ENCODE assay signal across 8 mouse cellular contexts in the genomic region with DNA sequence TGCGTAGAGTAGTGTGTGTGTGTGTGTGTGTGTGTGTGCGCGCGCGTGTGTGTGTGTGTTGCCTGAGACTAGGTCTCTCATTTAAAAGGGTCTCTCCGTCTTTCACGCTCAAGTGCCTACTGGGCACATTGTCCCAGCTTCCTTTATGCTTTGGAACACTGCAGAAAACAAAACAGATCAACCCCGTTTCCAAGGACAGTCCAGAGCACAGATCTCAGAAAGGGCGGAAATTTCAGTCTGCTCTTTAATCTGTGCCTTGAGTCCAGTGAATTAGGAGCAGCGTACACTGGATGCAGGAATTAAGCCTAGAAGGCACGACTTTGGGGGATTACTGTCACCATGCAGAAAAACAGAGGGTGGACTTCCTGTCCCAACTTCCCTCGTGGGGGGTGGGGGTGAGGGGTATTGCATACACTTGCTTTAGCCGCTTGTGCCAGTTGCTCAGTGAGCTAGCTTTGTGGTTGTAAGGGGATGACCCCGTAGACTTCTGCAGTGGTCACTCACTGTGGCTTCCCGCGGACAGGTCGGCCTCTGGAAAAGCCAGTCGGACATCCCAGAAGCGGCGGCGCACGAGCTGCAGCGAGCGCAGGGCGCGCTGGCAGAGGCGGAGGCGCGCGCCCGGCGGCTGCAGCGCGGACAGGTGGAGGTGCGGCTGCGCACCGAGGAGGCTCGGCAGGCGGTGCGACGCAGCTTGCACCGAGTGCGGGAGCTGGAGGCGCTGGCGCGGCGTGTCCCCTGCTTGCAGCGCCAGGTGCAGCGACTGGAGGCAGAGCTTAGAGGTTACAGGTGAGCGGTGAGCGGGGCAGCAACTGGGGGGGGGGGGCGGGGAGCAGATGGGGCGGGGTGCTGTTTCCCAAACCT. TPM values are rescaled to one million over a fixed set of nuclear protein-coding genes. Genes with fewer than 3 reads are reported as not detected.
DNase-seq lines count a peak whose midpoint lies in the region; ATAC-seq and TF ChIP-seq lines count a peak whose summit lies in the region.

No protein-coding gene starts in this region.

- H3K36me3 ChIP-seq in liver, adult 2 months (ENCODE audit: control insufficient read depth, insufficient read depth, low read length): no peaks in the 10 kb centered on the region
- no peaks in the 10 kb centered on the region for H3K36me3 ChIP-seq in embryonic facial prominence, embryonic 11.5 days (replicated peaks; ENCODE audit: control insufficient read depth, insufficient read depth, low read depth, low read length)
- H3K36me3 ChIP-seq in hindbrain, embryonic 11.5 days (ENCODE audit: control insufficient read depth, insufficient read depth, low read length): no peaks in the 10 kb centered on the region
- no peaks in the 10 kb centered on the region for H3K36me3 ChIP-seq in liver, embryonic 16.5 days (ENCODE audit: control insufficient read depth, insufficient read depth)

- H3K79me2 ChIP-seq in liver, adult 2 months (ENCODE audit: control insufficient read depth, insufficient read depth, low read length): no peaks in the 10 kb centered on the region

- peak overlapping the region; percentile 5; the same call in 1 of the 2 replicates for H3K27ac ChIP-seq in liver, adult 2 months (replicated peaks; ENCODE audit: insufficient read depth, low read depth, low read length)
- no peak overlapping the region for H3K27ac ChIP-seq in embryonic facial prominence, embryonic 11.5 days (replicated peaks; ENCODE audit: low read depth, low read length)
- no peak overlapping the region for H3K27ac ChIP-seq in hindbrain, embryonic 11.5 days (ENCODE audit: low read depth, low read length)
- no peak overlapping the region for H3K27ac ChIP-seq in liver, embryonic 16.5 days (ENCODE audit: low read length)

- peak overlapping the region; percentile 66 for H3K9ac ChIP-seq in liver, adult 2 months (ENCODE audit: low read depth, low read length)
- H3K9ac ChIP-seq in embryonic facial prominence, embryonic 11.5 days (replicated peaks; ENCODE audit: low read length): no peak overlapping the region; the same call in 1 of the 2 replicates
- peak overlapping the region; percentile 81; the same call in 1 of the 2 replicates for H3K9ac ChIP-seq in hindbrain, embryonic 11.5 days (ENCODE audit: low read depth, low read length)
- H3K9ac ChIP-seq in liver, embryonic 16.5 days (ENCODE audit: low read depth, low read length): no peak overlapping the region

- no peak for TF ChIP-seq CTCF in liver, adult 2 months (IDR thresholded peaks at IDR 0.05; ENCODE audit: low read depth, low read length)

- 8% methylated on average over 53 of the region's 53 CpGs for WGBS in liver, adult 2 months
- WGBS in embryonic facial prominence, embryonic 11.5 days: 1% methylated on average over 48 of the region's 53 CpGs
- 1% methylated on average over 39 of the region's 53 CpGs for WGBS in hindbrain, embryonic 11.5 days
- 3% methylated on average over 52 of the region's 53 CpGs for WGBS in liver, embryonic 16.5 days (ENCODE audit: insufficient replicate concordance)

- no peaks in the 10 kb centered on the region for H3K4me1 ChIP-seq in liver, adult 2 months (ENCODE audit: control insufficient read depth, insufficient read depth, low read length)
- H3K4me1 ChIP-seq in embryonic facial prominence, embryonic 11.5 days (ENCODE audit: control insufficient read depth, insufficient read depth, low read length): peaks cover 3% of the 10 kb centered on the region
- peaks cover 11% of the 10 kb centered on the region; the same call in 1 of the 2 replicates for H3K4me1 ChIP-seq in hindbrain, embryonic 11.5 days (replicated peaks; ENCODE audit: control insufficient read depth, insufficient read depth, low read length)
- H3K4me1 ChIP-seq in liver, embryonic 16.5 days (ENCODE audit: control insufficient read depth, low read depth, low read length): peaks cover 13% of the 10 kb centered on the region

- peak overlapping the region; percentile 62 for H3K4me3 ChIP-seq in liver, adult 2 months (ENCODE audit: insufficient read depth, low read depth, low read length)
- peak overlapping the region; percentile 34 for H3K4me3 ChIP-seq in embryonic facial prominence, embryonic 11.5 days (ENCODE audit: low read depth, low read length)
- H3K4me3 ChIP-seq in hindbrain, embryonic 11.5 days (ENCODE audit: low read depth, low read length): peak overlapping the region; percentile 72
- H3K4me3 ChIP-seq in liver, embryonic 16.5 days (ENCODE audit: low read depth, low read length): peak overlapping the region; percentile 51

- ATAC-seq in embryonic facial prominence, embryonic 11.5 days (replicated peaks; ENCODE audit: insufficient number of reproducible peaks, low FRiP score, low TSS enrichment, low read depth): no peak
- ATAC-seq in hindbrain, embryonic 11.5 days (ENCODE audit: low FRiP score): no peak; the same call in 1 of the 2 replicates
- ATAC-seq in liver, embryonic 16.5 days (ENCODE audit: low read depth): no peak

- H3K9me3 ChIP-seq in embryonic facial prominence, embryonic 11.5 days (replicated peaks; ENCODE audit: control insufficient read depth, low read length): no peaks in the 10 kb centered on the region
- H3K9me3 ChIP-seq in hindbrain, embryonic 11.5 days (ENCODE audit: control insufficient read depth, low read length): no peaks in the 10 kb centered on the region
- no peaks in the 10 kb centered on the region for H3K9me3 ChIP-seq in liver, embryonic 16.5 days (replicated peaks; ENCODE audit: control insufficient read depth, low read length)

- no peak for DNase-seq in liver, adult 2 months (ENCODE audit: extremely low read depth, low read depth, low spot score)
- DNase-seq in liver (no peak), MN1 (ENCODE audit: low spot score) (no peak)
- DNase-seq in embryonic facial prominence, embryonic 11.5 days (ENCODE audit: low spot score): peak; percentile 25
- DNase-seq in hindbrain, embryonic 11.5 days (ENCODE audit: low spot score): peak; percentile 56
- DNase-seq in spleen, postnatal 4 days (ENCODE audit: low spot score in 2 of 2): no peak
- DNase-seq in B cell, adult 2 months: no peak

- peak overlapping the region; percentile 69 for H3K4me2 ChIP-seq in embryonic facial prominence, embryonic 11.5 days (ENCODE audit: low read depth, low read length)
- H3K4me2 ChIP-seq in hindbrain, embryonic 11.5 days (replicated peaks; ENCODE audit: low read depth, low read length): peak overlapping the region; percentile 95
- H3K4me2 ChIP-seq in liver, embryonic 16.5 days (ENCODE audit: low read depth, low read length): peak overlapping the region; percentile 57

- TF ChIP-seq POLR2A in liver, adult 2 months (IDR thresholded peaks at IDR 0.05; ENCODE audit: extremely low read depth, insufficient read depth, low read length): no peak

- peaks cover 12% of the 10 kb centered on the region for H3K27me3 ChIP-seq in liver, adult 2 months (ENCODE audit: control insufficient read depth, insufficient read depth, low read length)
- peaks cover 47% of the 10 kb centered on the region for H3K27me3 ChIP-seq in embryonic facial prominence, embryonic 11.5 days (ENCODE audit: control insufficient read depth, insufficient read depth, low read length)
- peaks cover 45% of the 10 kb centered on the region for H3K27me3 ChIP-seq in hindbrain, embryonic 11.5 days (ENCODE audit: control insufficient read depth, insufficient read depth, low read length)
- H3K27me3 ChIP-seq in liver, embryonic 16.5 days (ENCODE audit: control insufficient read depth, insufficient read depth, low read depth, low read length): peaks cover 61% of the 10 kb centered on the region

RNA-seq across cellular contexts. Expression of a gene that starts 1.7 kb away (rescaled TPM):
- 0.65 and 1.2 TPM in 2 replicates for total RNA-seq in liver, adult 2 months (2014; rRNA removed)
- polyA plus RNA-seq in liver, adult 2 months (2012; rRNA removed): 0.41 and 0.86 TPM in 2 replicates
- polyA plus RNA-seq in embryonic facial prominence, embryonic 11.5 days (2014; fragmentation: Nextera tagmentation; extraction: Ambion mirVana): 0.49 and 0.86 TPM in 2 replicates
- polyA plus RNA-seq in hindbrain, embryonic 11.5 days (2014; fragmentation: Nextera tagmentation; extraction: Ambion mirVana): 5.6 and 7.7 TPM in 2 replicates
- polyA plus RNA-seq in liver, embryonic 16.5 days (2015; fragmentation: Nextera tagmentation; extraction: Ambion mirVana): 0.18 and 0.23 TPM in 2 replicates

RNA-seq across cellular contexts. Expression of a gene that starts 45.5 kb away (rescaled TPM):
- total RNA-seq in liver, adult 2 months (2014; rRNA removed): 0.34 and 0.74 TPM in 2 replicates
- polyA plus RNA-seq in liver, adult 2 months (2012; rRNA removed): 0.25 TPM in 1 of 2 replicates, not detected in the other
- 1.9 and 3.0 TPM in 2 replicates for polyA plus RNA-seq in embryonic facial prominence, embryonic 11.5 days (2014; fragmentation: Nextera tagmentation; extraction: Ambion mirVana)
- polyA plus RNA-seq in hindbrain, embryonic 11.5 days (2014; fragmentation: Nextera tagmentation; extraction: Ambion mirVana): 1.4 and 2.2 TPM in 2 replicates
- polyA plus RNA-seq in liver, embryonic 16.5 days (2015; fragmentation: Nextera tagmentation; extraction: Ambion mirVana): 24.8 and 26.2 TPM in 2 replicates

Comparison
In these comparisons a context has a peak if more than half of its experiments do, and no peak if none do; other contexts are left out.
1. H3K9ac ChIP-seq: peak in liver, adult 2 months (single experiment) and hindbrain, embryonic 11.5 days (single experiment); none in embryonic facial prominence, embryonic 11.5 days (single experiment) and liver, embryonic 16.5 days (single experiment).
2. DNase-seq: peak in embryonic facial prominence, embryonic 11.5 days (single experiment) and hindbrain, embryonic 11.5 days (single experiment); none in liver, adult 2 months (single experiment), liver (single experiment), spleen, postnatal 4 days (0 of 2), MN1 (single experiment) and B cell, adult 2 months (0 of 2).
3. Peak in every context shown above with its lines, with median percentiles within 50 percentile points of each other: H3K4me3 ChIP-seq and H3K4me2 ChIP-seq.